Mouse (Mus musculus) MEL (cell line): ENCODE data around the gene Eef1b2. TPM values are rescaled to one million over a fixed set of nuclear protein-coding genes. Genes with fewer than 3 reads are reported as not detected.

ENCODE experiments used
- DNase-seq: peaks from one replicate; pipeline ENCODE4 v3.0.0; 2011; ENCODE audit warnings: low read depth, low spot score
- H3K27ac ChIP-seq: 2 replicates; pipeline ENCODE4 v1.5.1; 2012; ENCODE audit warnings: low read depth, mild to moderate bottlenecking, control low read depth, low read length, moderate library complexity; ENCODE audit not compliant: control insufficient read depth
- H3K27me3 ChIP-seq, 2 experiments: fragments of 150-350 bp in 1 of 2; sonication (generic) in 1 of 2; 2 replicates each; pipeline ENCODE4 v1.6.1; 2012; ENCODE audit warnings: low read length in 2 of 2, mild to moderate bottlenecking in 2 of 2, improper control_type of control experiment in 1 of 2, moderate library complexity in 1 of 2; ENCODE audit not compliant: insufficient read depth in 2 of 2, control insufficient read depth in 1 of 2
- H3K36me3 ChIP-seq, 2 experiments: 2 replicates each; pipeline ENCODE4 v1.6.1; 2012 to 2014; ENCODE audit warnings: low read length in 2 of 2, improper control_type of control experiment in 1 of 2, inconsistent platforms in 1 of 2, mild to moderate bottlenecking in 1 of 2; ENCODE audit not compliant: insufficient read depth in 2 of 2, control insufficient read depth in 1 of 2
- H3K4me1 ChIP-seq, 2 experiments: fragments of 150-350 bp in 1 of 2; sonication (generic) in 1 of 2; 2 replicates each; pipeline ENCODE4 v1.6.1; 2012; ENCODE audit warnings: low read length in 2 of 2, improper control_type of control experiment in 1 of 2, mild to moderate bottlenecking in 1 of 2; ENCODE audit not compliant: insufficient read depth in 2 of 2, control insufficient read depth in 1 of 2
- H3K4me3 ChIP-seq, 2 experiments: fragments of 150-350 bp in 1 of 2; sonication (generic) in 1 of 2; 2 replicates each; pipeline ENCODE4 v1.5.1; 2012; ENCODE audit warnings: low read depth in 2 of 2, low read length in 2 of 2, mild to moderate bottlenecking in 2 of 2, moderate library complexity in 2 of 2, control low read depth in 1 of 2, improper control_type of control experiment in 1 of 2; ENCODE audit not compliant: control insufficient read depth in 1 of 2, insufficient read depth in 1 of 2
- H3K79me2 ChIP-seq: 2 replicates; pipeline ENCODE4 v1.6.1; 2012; ENCODE audit warnings: mild to moderate bottlenecking, low read length, moderate library complexity; ENCODE audit not compliant: control insufficient read depth, poor library complexity, insufficient read depth
- H3K9ac ChIP-seq: 2 replicates; pipeline ENCODE4 v1.6.1; 2012; ENCODE audit warnings: low read depth, mild to moderate bottlenecking, control low read depth, low read length, moderate library complexity; ENCODE audit not compliant: control insufficient read depth, poor library complexity, severe bottlenecking
- H3K9me3 ChIP-seq: fragments of 150-350 bp; sonication (generic); replicated peaks from 2 replicates; pipeline ENCODE4 v1.6.1; 2012; ENCODE audit warnings: mild to moderate bottlenecking, low read length, improper control_type of control experiment, moderate library complexity; ENCODE audit not compliant: insufficient read depth
- BHLHE40 ChIP-seq: IDR thresholded peaks from 2 replicates; pipeline ENCODE4 v1.6.1; 2012; ENCODE audit warnings: low read depth, mild to moderate bottlenecking, inconsistent platforms, low read length, improper control_type of control experiment, borderline replicate concordance
- MAFK ChIP-seq: IDR thresholded peaks from 2 replicates; pipeline ENCODE4 v1.6.1; 2011; ENCODE audit warnings: low read depth, mild to moderate bottlenecking, low read length, improper control_type of control experiment, borderline replicate concordance
- TCF12 ChIP-seq: IDR thresholded peaks from 2 replicates; pipeline ENCODE4 v1.6.1; 2014; ENCODE audit warnings: low read depth, mild to moderate bottlenecking, inconsistent platforms, low read length, improper control_type of control experiment, moderate library complexity
- polyA plus RNA-seq, 2 experiments: library from polyadenylated mRNA; stranded (reverse) in 1 of 2; unstranded in 1 of 2; fragments of >175 nt in 1 of 2; fragments of >200 nt in 1 of 2; gene quantifications; 2 replicates each; pipeline versions ENCODE4 v1.2.1 to v1.2.4; 2012; ENCODE audit warnings: low replicate concordance in 2 of 2, low read depth in 1 of 2; ENCODE audit not compliant: insufficient read length in 2 of 2, insufficient read depth in 1 of 2, missing spikeins in 1 of 2
- total RNA-seq: library from RNA; depleted of rRNA; stranded (reverse); fragments of 300-350 nt; gene quantifications from 2 replicates; pipeline ENCODE4 v1.2.3, GENCODE M21; 2012; rRNA removed

Gene Eef1b2
- total and polyA plus RNA-seq, 3 experiments, result 1,696 to 2,991 (median 1,846) TPM

GRCm38 (mm10) chr1:63227241-63227640 lies 50.6 kb downstream of the Eef1b2 start:
- H3K27me3 ChIP-seq, result no peaks in the 10 kb centered on the region
- H3K36me3 ChIP-seq, result no peaks in the 10 kb centered on the region
- no peak overlapping the region for H3K4me3 ChIP-seq
- H3K79me2 ChIP-seq, result no peaks in the 10 kb centered on the region
- H3K9me3 ChIP-seq, result no peaks in the 10 kb centered on the region
- H3K9ac ChIP-seq, result no peak overlapping the region
- H3K27ac ChIP-seq, result no peak overlapping the region
- TF ChIP-seq MAFK (no peak), TCF12 (no peak), BHLHE40 (no peak)
- TF ChIP-seq, all 39 proteins: peak for 0
- no peak for DNase-seq
- H3K4me1 ChIP-seq, result no peaks in the 10 kb centered on the region

Other genes with a start within 250 kb of the Eef1b2 start
- gene Ino80d, start 62.2 kb upstream of the Eef1b2 start, total RNA-seq, result 4.0 and 4.3 TPM in 2 replicates
- gene Ino80d, start 62.2 kb upstream of the Eef1b2 start, polyA plus RNA-seq, result 1 to 10 TPM in 1 of 2 experiments, not detected in 1; 5.8 TPM
- 124 and 141 TPM in 2 replicates for gene Ndufs1, start within 50 bp of the Eef1b2 start, total RNA-seq
- gene Ndufs1, start within 50 bp of the Eef1b2 start, polyA plus RNA-seq, result 100 to 1,000 TPM; 139 to 163 TPM
- not detected in 2 replicates for gene Gpr1, start 37.7 kb downstream of the Eef1b2 start, total RNA-seq
- gene Gpr1, start 37.7 kb downstream of the Eef1b2 start, polyA plus RNA-seq, result under 1 TPM in 1 of 2 experiments, not detected in 1; 0.04 TPM
- gene Zdbf2, start 96.4 kb downstream of the Eef1b2 start, total RNA-seq, result not detected in 2 replicates
- gene Zdbf2, start 96.4 kb downstream of the Eef1b2 start, polyA plus RNA-seq, result not detected